Mouse (Mus musculus): ENCODE measurements at regions not wholly inside any gene's neighbourhood (a gene's known extent, or its start where the extent isn't known, plus 50 kb on each side); places are given as distances from the start of the nearest gene placed in this dataset.
A peak's percentile ranks its signal among the peaks of the same experiment; 100 is the strongest.

DNA sequence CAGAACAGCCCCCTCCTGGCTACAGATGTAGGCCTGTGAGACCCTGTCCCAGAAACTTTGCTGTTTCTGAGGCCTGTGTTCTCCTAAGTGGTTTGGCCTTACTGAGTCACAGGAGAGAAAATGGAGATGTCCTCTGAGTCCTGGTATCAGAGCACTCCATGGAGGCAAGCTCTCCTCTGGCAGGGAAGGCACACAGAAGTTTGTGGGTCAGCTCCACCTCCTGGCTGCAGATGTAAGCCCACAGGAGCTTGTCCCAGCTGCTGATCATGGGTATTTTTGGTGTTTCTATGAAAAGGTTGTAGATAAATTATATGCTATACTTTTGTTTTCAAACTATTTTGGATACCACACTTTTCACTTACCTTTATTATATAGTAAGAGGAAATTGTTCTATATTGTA lies 711.7 kb downstream of the Slitrk6 start:
- H3K9me3 ChIP-seq (replicated peaks; ENCODE audit: control insufficient read depth, low read length): no peaks in the 10 kb centered on the region
- no peak overlapping the region for H3K27ac ChIP-seq (ENCODE audit: low read depth, low read length)
- ATAC-seq: no peak
- H3K4me2 ChIP-seq (ENCODE audit: low read length): no peak overlapping the region
- H3K4me1 ChIP-seq (ENCODE audit: control insufficient read depth, insufficient read depth, low read length): no peaks in the 10 kb centered on the region
- DNase-seq (ENCODE audit: low spot score): no peak
- no peaks in the 10 kb centered on the region for H3K36me3 ChIP-seq (ENCODE audit: control insufficient read depth, insufficient read depth, low read length)
- H3K9ac ChIP-seq (ENCODE audit: low read length): no peak overlapping the region
- H3K4me3 ChIP-seq (ENCODE audit: low read depth, low read length): no peak overlapping the region
- H3K27me3 ChIP-seq (replicated peaks; ENCODE audit: control insufficient read depth, insufficient read depth, low read length): no peaks in the 10 kb centered on the region

DNA sequence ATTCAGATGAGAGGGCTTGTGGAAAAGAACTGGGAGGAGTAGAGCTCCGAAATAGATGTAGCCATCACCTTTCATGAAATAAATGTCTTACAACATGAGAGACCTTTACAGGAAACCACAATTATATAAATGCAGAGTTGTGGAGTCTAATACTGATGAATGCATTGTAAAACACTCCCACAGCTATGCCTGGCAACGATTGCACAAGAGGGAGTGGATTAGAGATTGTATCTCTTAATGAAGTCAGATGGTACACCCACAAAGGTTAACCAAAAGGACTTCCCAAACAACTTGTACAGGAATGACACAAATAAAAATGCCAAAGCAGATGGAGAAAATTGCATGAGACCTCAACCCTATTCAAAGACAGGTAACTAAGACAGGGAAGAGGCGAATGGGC lies 733.1 kb downstream of the Slitrk6 start:
- 74% methylated on average over 3 of the region's 3 CpGs for WGBS
- ATAC-seq: no peak
- Histone ChIP-seq H3K27ac (ENCODE audit: low read depth, low read length) (no peak overlapping the region), H3K4me2 (ENCODE audit: low read length) (no peak overlapping the region), H3K36me3 (ENCODE audit: control insufficient read depth, insufficient read depth, low read length) (no peaks in the 10 kb centered on the region), H3K9me3 (replicated peaks; ENCODE audit: control insufficient read depth, low read length) (no peaks in the 10 kb centered on the region), H3K4me3 (ENCODE audit: low read depth, low read length) (no peak overlapping the region), H3K4me1 (ENCODE audit: control insufficient read depth, insufficient read depth, low read length) (no peaks in the 10 kb centered on the region), H3K9ac (ENCODE audit: low read length) (no peak overlapping the region), H3K27me3 (replicated peaks; ENCODE audit: control insufficient read depth, insufficient read depth, low read length) (no peaks in the 10 kb centered on the region)
- DNase-seq (ENCODE audit: low spot score): no peak

DNA sequence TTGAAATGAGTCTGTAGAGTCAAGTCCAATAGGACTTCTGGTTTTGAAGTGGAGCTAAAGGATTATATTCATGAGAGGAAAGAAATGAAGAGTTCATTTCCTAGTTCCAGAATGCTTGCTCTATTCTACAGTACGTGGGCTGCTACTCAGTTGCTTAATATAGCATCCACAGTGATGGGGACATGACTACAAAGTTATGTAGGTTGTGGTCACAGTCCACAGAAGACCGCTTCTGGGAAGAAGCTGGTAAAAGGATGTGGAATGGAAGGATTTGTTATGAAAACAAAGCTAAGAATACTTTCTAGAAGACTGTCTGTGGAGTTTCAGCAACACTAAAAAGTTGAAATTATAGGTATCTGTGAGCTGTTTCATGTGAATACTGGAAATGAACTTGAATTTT lies 739.8 kb downstream of the Slitrk6 start:
- Histone ChIP-seq H3K36me3 (ENCODE audit: control insufficient read depth, insufficient read depth, low read length) (no peaks in the 10 kb centered on the region), H3K9me3 (replicated peaks; ENCODE audit: control insufficient read depth, low read length) (no peaks in the 10 kb centered on the region), H3K4me2 (ENCODE audit: low read length) (no peak overlapping the region), H3K27me3 (replicated peaks; ENCODE audit: control insufficient read depth, insufficient read depth, low read length) (no peaks in the 10 kb centered on the region), H3K9ac (ENCODE audit: low read length) (no peak overlapping the region), H3K4me3 (ENCODE audit: low read depth, low read length) (no peak overlapping the region), H3K4me1 (ENCODE audit: control insufficient read depth, insufficient read depth, low read length) (no peaks in the 10 kb centered on the region), H3K27ac (ENCODE audit: low read depth, low read length) (no peak overlapping the region)
- ATAC-seq (no peak), DNase-seq (ENCODE audit: low spot score) (no peak)
- 77% methylated on average over 2 of the region's 2 CpGs for WGBS

DNA sequence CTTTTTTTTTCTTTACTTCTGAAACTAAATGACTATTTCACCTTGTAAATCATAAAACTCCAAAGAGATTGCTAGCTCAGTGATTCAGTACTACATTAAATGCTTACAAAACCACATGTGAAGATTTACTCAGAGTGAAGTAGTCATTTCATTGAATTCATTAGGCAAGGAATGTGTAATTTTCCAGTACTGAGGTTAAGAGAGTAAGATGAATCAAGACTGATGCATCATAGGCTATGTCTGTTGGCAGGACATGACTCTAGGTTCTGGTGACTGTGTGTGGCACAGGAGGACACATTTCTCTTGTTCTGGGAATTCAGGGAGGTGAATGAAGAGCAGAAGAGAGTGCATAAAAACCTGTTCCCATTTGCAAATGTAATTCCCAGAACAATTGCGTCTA lies 741.7 kb downstream of the Slitrk6 start:
- Histone ChIP-seq H3K9me3 (replicated peaks; ENCODE audit: control insufficient read depth, low read length) (no peaks in the 10 kb centered on the region), H3K9ac (ENCODE audit: low read length) (no peak overlapping the region), H3K27ac (ENCODE audit: low read depth, low read length) (no peak overlapping the region), H3K27me3 (replicated peaks; ENCODE audit: control insufficient read depth, insufficient read depth, low read length) (no peaks in the 10 kb centered on the region), H3K4me2 (ENCODE audit: low read length) (no peak overlapping the region), H3K4me3 (ENCODE audit: low read depth, low read length) (no peak overlapping the region), H3K4me1 (ENCODE audit: control insufficient read depth, insufficient read depth, low read length) (no peaks in the 10 kb centered on the region), H3K36me3 (ENCODE audit: control insufficient read depth, insufficient read depth, low read length) (no peaks in the 10 kb centered on the region)
- DNase-seq (ENCODE audit: low spot score) (no peak), ATAC-seq (no peak)
- 89% methylated on average over 1 of the region's 1 CpGs for WGBS

GRCm38 (mm10) chr14:110007159-110007558 lies 747.8 kb downstream of the Slitrk6 start:
- no peaks in the 10 kb centered on the region for H3K9me3 ChIP-seq (replicated peaks; ENCODE audit: control insufficient read depth, low read length)
- no peak overlapping the region for H3K9ac ChIP-seq (ENCODE audit: low read length)
- H3K4me3 ChIP-seq (ENCODE audit: low read depth, low read length): no peak overlapping the region
- H3K27me3 ChIP-seq (replicated peaks; ENCODE audit: control insufficient read depth, insufficient read depth, low read length): no peaks in the 10 kb centered on the region
- no peak overlapping the region for H3K27ac ChIP-seq (ENCODE audit: low read depth, low read length)
- H3K36me3 ChIP-seq (ENCODE audit: control insufficient read depth, insufficient read depth, low read length): no peaks in the 10 kb centered on the region
- 85% methylated on average over 6 of the region's 6 CpGs for whole genome bisulfite sequencing
- no peaks in the 10 kb centered on the region for H3K4me1 ChIP-seq (ENCODE audit: control insufficient read depth, insufficient read depth, low read length)
- DNase-seq (ENCODE audit: low spot score) (no peak), ATAC-seq (no peak)
- H3K4me2 ChIP-seq (ENCODE audit: low read length): no peak overlapping the region

GRCm38 (mm10) chr14:109985026-109985425 lies 769.9 kb downstream of the Slitrk6 start:
- H3K27me3 ChIP-seq (replicated peaks; ENCODE audit: control insufficient read depth, insufficient read depth, low read length): no peaks in the 10 kb centered on the region
- peak; percentile 60; the same call in 1 of the 2 replicates for ATAC-seq
- no peak overlapping the region for H3K27ac ChIP-seq (ENCODE audit: low read depth, low read length)
- no peaks in the 10 kb centered on the region for H3K9me3 ChIP-seq (replicated peaks; ENCODE audit: control insufficient read depth, low read length)
- H3K4me3 ChIP-seq (ENCODE audit: low read depth, low read length): no peak overlapping the region
- H3K36me3 ChIP-seq (ENCODE audit: control insufficient read depth, insufficient read depth, low read length): no peaks in the 10 kb centered on the region
- H3K4me1 ChIP-seq (ENCODE audit: control insufficient read depth, insufficient read depth, low read length): no peaks in the 10 kb centered on the region
- DNase-seq (ENCODE audit: low spot score): peak; percentile 46
- H3K9ac ChIP-seq (ENCODE audit: low read length): no peak overlapping the region
- no peak overlapping the region for H3K4me2 ChIP-seq (ENCODE audit: low read length)
- WGBS: 64% methylated on average over 4 of the region's 4 CpGs

DNA sequence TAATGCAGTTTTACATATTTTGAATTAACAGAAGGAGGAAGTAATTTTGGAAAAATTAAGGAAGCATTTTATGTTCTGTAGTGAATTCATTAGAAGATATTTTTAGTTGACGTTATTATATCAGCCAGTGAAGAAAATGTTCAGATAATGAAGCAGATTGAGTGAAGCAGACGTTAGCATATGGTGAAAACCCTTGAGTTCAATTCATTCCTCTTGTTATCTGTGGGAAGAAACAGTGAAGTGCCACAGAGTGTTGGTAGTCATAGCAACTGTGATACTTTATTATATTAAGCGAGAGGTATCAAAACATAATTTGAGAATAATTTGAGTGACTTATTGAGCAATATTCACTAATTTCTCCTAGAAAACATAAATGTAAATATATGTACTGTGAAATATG lies 796.9 kb downstream of the Slitrk6 start:
- Histone ChIP-seq H3K4me1 (ENCODE audit: control insufficient read depth, insufficient read depth, low read length) (no peaks in the 10 kb centered on the region), H3K9ac (ENCODE audit: low read length) (no peak overlapping the region), H3K4me2 (ENCODE audit: low read length) (no peak overlapping the region), H3K36me3 (ENCODE audit: control insufficient read depth, insufficient read depth, low read length) (no peaks in the 10 kb centered on the region), H3K27me3 (replicated peaks; ENCODE audit: control insufficient read depth, insufficient read depth, low read length) (no peaks in the 10 kb centered on the region), H3K4me3 (ENCODE audit: low read depth, low read length) (no peak overlapping the region), H3K27ac (ENCODE audit: low read depth, low read length) (no peak overlapping the region), H3K9me3 (replicated peaks; ENCODE audit: control insufficient read depth, low read length) (no peaks in the 10 kb centered on the region)
- peak; percentile 52 for DNase-seq (ENCODE audit: low spot score)
- 67% methylated on average over 3 of the region's 3 CpGs for WGBS
- peak; percentile 48; the same call in 1 of the 2 replicates for ATAC-seq

DNA sequence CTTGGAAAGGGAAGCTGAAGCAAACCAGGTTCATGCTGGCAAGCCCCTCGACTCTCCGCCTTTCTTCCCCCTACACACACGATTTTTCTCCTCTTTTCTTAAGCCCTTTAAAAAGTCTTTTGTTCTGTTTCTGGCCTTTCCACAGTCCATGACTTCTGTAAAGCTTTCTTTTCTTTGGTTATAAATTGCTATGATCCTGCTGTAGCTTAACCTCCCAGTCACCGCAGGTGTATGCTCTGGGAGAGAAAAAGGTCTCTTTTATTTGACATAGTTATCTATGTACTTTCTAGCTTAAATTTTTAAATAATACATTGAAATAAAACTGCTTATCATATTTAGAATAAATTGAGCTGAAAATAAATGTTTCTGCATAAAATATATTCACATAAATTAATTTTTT lies 813.0 kb downstream of the Slitrk6 start:
- Histone ChIP-seq H3K36me3 (ENCODE audit: control insufficient read depth, insufficient read depth, low read length) (no peaks in the 10 kb centered on the region), H3K9me3 (replicated peaks; ENCODE audit: control insufficient read depth, low read length) (no peaks in the 10 kb centered on the region), H3K27me3 (replicated peaks; ENCODE audit: control insufficient read depth, insufficient read depth, low read length) (no peaks in the 10 kb centered on the region), H3K4me2 (ENCODE audit: low read length) (no peak overlapping the region), H3K27ac (ENCODE audit: low read depth, low read length) (no peak overlapping the region), H3K9ac (ENCODE audit: low read length) (no peak overlapping the region), H3K4me3 (ENCODE audit: low read depth, low read length) (no peak overlapping the region), H3K4me1 (ENCODE audit: control insufficient read depth, insufficient read depth, low read length) (no peaks in the 10 kb centered on the region)
- ATAC-seq (no peak; the same call in 1 of the 2 replicates), DNase-seq (ENCODE audit: low spot score) (peak; percentile 16)
- 61% methylated on average over 4 of the region's 4 CpGs for WGBS

GRCm38 (mm10) chr14:109941162-109941561 lies 813.8 kb downstream of the Slitrk6 start:
- Histone ChIP-seq H3K27ac (ENCODE audit: low read depth, low read length) (no peak overlapping the region), H3K4me1 (ENCODE audit: control insufficient read depth, insufficient read depth, low read length) (no peaks in the 10 kb centered on the region), H3K9ac (ENCODE audit: low read length) (no peak overlapping the region), H3K4me3 (ENCODE audit: low read depth, low read length) (no peak overlapping the region), H3K27me3 (replicated peaks; ENCODE audit: control insufficient read depth, insufficient read depth, low read length) (no peaks in the 10 kb centered on the region), H3K4me2 (ENCODE audit: low read length) (no peak overlapping the region), H3K36me3 (ENCODE audit: control insufficient read depth, insufficient read depth, low read length) (no peaks in the 10 kb centered on the region), H3K9me3 (replicated peaks; ENCODE audit: control insufficient read depth, low read length) (no peaks in the 10 kb centered on the region)
- no peak for DNase-seq (ENCODE audit: low spot score)
- WGBS: 92% methylated on average over 1 of the region's 1 CpGs
- ATAC-seq: no peak

- H3K27me3 ChIP-seq (replicated peaks; ENCODE audit: control insufficient read depth, insufficient read depth, low read length): no peaks in the 10 kb centered on the region
- H3K9ac ChIP-seq (ENCODE audit: low read length): no peak overlapping the region
- ATAC-seq (no peak), DNase-seq (ENCODE audit: low spot score) (no peak)
- H3K4me2 ChIP-seq (ENCODE audit: low read length): no peak overlapping the region
- no peaks in the 10 kb centered on the region for H3K36me3 ChIP-seq (ENCODE audit: control insufficient read depth, insufficient read depth, low read length)
- H3K4me3 ChIP-seq (ENCODE audit: low read depth, low read length): no peak overlapping the region
- no peaks in the 10 kb centered on the region for H3K4me1 ChIP-seq (ENCODE audit: control insufficient read depth, insufficient read depth, low read length)
- no peak overlapping the region for H3K27ac ChIP-seq (ENCODE audit: low read depth, low read length)
- 89% methylated on average over 6 of the region's 6 CpGs for WGBS
- no peaks in the 10 kb centered on the region for H3K9me3 ChIP-seq (replicated peaks; ENCODE audit: control insufficient read depth, low read length)
Observed at GRCm38 (mm10) chr14:109937432-109937831, 817.5 kb downstream of the Slitrk6 start.

All from forebrain, embryonic 14.5 days (tissue).